Mouse (Mus musculus): ENCODE data around the gene Sik2.

- no peak for TF ChIP-seq CTCF (IDR thresholded peaks at IDR 0.05; ENCODE audit: extremely low read depth, insufficient read depth, insufficient read length, insufficient replicate concordance)
- TF ChIP-seq POLR2A (IDR thresholded peaks at IDR 0.05; ENCODE audit: low read depth, low read length), result no peak
Observed at GRCm38 (mm10) chr9:50887351-50887750, 121.5 kb downstream of the Sik2 start.

Measured in spleen, adult 2 months (tissue).